Mouse (Mus musculus) fibroblast of lung, adult 2 months (primary cell): ENCODE results near the gene Chid1.

Source experiments
- DNase-seq: peaks from one replicate; pipeline ENCODE4 v3.0.0-alpha.2; 2011; ENCODE audit warnings: low read depth

Chid1 gene

DNA sequence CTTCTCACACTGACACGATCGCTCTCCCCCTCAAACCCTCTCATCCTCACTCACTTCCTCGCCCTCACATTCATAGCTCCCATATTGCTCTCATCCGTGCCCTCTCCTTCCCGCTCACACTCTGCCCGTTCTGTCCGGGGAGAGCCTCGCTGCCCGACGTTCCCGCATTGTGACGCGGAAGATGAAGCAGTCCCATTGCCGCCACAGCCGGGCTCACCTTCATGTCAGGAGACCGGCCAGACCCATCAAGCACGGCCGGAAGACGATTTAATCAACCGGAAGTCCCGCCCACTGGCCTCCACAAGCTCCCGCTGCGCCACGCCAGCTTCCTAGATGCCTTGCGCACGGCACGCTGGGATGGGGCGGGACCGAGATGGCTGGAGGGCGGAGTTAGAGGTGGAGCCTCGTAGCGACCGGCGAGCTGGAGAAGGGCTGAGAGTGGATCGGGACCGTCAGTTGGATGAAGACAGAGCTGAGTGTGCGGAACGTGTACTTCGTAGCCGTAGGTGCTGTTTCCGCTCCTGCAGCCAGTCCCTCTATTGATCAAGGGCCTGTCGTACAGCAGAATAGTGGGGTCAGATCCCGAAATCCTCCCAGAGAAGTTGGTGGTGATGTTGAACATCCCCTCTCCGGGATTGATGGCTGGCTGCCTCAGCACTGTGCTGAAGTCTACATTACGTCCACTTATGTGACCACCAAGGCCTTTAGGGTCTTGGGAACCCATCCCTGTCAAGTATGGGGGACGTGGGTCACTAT lies at the start of gene Chid1:
TSS of gene Chid1 (minus strand) at position 302 of the 756 bp plus-strand sequence.
- peak; percentile 95 for DNase-seq

DNA sequence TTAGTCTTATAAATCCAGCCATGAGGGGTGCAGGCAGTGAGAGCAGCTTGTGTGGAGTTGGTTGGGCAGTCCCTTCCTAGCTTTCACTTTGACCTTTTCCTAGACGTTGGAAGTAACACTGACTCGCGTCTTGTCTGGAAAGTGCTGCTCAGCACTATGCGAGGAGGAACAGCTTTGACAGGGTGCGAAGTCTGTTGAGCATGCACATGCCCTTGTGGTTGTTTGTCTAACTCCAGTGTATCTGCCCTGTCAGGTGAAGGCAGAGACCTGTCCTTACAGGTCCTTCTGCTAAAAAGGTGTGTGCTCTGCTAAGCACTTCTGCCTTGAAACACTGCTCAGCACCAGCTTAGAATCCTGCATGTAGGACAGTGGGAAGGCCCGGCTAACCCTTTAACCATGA lies 49.2 kb upstream of the Chid1 start:
- DNase-seq: no peak

DNA sequence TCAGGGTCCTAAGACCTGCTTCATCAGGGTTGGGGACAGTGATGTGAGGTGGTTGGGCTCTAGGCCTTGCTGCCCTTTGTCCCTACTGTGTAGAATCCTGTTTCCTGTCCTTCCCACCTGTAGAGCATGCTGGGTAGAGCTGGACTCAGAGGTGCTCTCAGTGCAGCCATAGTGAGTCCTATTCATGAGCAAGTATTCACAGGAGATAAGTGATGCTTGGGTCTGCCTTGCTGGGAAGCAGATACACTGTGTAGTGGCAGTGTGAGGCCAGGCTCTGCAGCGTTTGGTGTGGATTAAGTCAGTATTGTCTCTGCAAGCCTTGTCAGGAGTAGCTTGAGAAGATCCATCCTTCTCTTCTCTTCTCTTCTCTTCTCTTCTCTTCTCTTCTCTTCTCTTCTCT lies 46.2 kb upstream of the Chid1 start:
- no peak for DNase-seq

DNA sequence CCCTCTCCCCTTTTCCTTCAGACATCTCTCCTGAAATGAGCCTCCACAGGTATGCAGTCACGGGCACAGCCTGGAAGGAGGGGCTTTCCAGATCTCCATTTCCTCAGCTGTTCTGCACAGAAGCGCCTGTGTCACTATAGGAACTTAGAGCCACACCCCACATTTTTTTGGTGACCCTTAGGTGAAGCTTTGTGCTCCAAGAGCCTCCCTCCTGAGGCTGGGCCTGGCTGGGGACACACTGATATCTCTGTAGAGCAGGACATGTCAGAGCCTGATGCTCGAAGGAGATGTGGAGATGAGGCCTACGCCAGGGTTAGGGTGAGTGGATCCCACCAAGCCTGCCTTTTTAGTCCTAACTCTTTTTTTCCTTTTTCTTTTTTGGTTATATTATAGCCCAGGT lies 45.6 kb upstream of the Chid1 start:
- DNase-seq: no peak

DNA sequence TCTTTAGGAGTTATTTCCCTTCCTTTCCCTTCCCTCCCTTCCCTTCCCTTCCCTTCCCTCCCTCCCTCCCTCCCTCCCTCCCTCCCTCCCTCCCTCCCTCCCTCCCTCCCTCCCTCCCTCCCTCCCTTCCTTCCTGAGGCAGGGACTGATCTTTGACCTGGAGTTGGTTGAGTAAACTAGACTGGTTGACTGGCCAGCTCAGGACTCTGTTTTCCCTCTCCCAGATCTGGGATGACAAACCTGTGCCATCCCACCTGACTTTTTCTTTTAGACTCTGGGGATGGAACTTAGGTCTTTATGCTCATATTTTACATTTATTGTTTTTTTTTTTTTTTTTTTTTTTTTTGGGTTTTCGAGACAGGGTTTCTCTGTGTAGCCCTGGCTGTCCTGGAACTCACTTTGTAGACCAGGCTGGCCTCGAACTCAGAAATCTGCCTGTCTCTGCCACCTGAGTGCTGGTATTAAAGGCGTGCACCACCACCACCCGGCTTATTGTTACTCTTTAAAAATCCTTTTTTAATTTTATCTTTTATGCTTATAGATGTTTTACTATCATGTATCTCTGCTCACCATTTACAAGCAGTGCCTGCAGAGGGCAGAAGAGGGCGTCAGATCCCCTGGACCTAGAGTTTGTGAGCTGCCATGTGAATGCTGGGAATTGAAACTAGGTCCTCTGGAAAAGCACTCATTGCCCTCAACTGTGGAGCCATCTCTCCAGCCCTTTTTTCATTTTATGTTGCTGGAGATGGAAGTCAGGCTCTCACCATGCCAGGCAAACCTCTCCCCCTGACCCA lies 44.6 kb upstream of the Chid1 start:
- DNase-seq: no peak

DNA sequence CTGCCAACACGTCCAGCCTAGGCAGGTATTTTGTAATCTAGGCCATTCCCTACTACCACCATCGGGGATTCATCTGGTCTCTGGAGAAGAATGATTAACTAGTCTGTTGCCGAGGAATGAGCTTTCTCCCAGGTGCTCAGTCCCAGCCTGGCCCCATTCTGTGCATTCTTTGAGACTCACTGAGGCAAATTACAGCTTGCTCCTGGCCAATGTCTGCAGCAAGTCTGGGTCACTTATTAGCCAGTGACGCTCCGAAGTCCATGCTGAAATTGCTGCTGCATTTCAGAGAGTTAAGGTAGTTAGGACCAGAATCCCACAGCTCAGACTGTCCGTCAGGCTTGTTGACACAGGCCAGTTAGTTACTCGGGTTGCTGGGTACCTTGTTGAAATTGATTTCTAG lies 41.7 kb upstream of the Chid1 start:
- DNase-seq: no peak

DNA sequence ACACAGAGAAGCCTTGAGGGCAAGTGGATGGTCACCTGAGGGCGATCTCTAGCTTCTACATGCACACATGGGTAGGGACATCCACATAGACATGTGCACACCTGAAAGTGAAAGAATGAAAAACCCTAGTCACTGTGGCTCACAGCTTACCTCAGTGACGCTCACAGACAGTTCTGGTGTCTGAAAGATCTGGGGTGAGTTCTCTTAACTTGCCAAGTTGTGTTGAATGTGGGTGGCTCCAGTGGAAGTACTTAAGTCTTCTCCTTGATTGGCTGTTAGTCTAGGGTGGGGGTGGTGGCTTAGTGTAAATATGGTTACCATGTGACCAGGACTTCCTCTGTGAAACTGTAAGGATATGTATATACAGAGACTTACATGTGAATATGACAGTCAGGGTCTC lies 39.3 kb upstream of the Chid1 start:
- DNase-seq: no peak

DNA sequence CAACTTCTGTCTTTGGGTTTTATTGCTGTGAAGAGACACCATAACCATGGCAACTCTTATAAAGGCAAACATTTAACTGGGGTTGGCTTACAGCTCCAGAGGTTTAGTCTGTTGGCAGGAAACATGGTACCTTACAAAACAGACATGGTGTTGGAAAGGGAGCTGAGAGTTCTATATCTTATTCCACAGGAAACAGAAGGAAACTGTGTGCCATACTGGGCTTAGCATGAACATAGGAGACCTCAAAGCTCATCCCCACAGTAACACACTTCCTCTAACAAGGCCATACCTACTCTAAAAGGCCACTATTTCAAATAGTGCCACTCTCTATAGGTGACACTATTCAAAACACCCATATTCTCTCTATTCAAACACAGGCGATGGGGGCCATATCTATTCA lies 38.9 kb upstream of the Chid1 start:
- DNase-seq: no peak

DNA sequence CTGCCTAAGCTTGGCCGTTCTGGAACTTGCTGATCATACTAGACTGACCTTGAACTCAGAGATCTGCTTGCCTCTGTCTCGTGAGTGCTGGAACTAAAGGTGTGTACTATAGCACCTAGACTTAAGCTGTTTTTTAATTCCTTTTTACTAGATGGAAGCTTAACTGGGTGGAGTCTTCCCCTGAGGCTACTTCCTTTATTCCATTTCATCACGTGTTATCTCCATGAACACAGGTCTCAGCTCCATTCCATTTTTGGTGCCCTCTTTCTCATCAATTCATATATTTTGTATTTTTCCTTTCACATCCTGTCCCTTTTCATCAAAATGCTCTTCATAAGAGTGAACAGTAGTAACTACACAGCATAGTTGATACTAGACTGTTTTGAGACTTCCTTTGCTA lies 38.1 kb upstream of the Chid1 start:
- DNase-seq: no peak

DNA sequence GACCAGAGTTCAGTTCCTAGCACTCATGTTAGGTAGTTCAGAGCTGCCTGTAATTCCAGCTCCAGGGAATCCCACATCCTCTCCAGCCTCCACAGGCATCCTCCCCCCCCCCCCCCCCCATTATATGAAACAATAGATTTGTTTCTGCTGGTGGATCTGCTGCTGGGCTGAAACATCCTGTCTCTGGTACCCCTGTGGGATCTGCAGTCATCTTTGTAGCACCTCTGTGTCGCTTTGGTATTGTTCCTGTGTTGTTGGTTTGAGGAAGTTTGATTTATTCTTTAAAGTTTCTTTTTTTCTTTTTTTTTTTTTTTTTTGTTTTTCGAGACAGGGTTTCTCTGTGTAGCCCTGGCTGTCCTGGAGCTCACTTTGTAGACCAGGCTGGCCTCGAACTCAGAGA lies 35.8 kb upstream of the Chid1 start:
- DNase-seq: no peak

DNA sequence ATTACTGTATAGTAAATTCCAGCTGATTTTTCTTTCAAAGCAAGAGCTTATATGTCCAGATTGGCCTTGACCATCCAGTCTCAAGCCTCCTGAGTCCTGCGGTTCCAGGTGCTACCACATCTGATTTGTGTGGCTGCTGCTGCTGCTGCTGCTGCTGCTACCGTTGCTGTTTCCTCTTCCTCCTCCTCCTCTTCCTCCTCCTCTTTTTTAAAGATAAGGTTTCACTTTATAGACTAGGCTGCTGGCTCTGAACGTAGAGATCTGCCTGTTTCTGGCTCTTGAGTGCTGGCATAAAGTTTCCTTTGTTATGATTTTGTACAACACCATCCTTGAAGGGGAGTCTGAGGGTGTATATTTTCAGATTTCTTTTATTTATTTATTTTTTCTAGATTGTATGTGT lies 34.4 kb upstream of the Chid1 start:
- DNase-seq: no peak

DNA sequence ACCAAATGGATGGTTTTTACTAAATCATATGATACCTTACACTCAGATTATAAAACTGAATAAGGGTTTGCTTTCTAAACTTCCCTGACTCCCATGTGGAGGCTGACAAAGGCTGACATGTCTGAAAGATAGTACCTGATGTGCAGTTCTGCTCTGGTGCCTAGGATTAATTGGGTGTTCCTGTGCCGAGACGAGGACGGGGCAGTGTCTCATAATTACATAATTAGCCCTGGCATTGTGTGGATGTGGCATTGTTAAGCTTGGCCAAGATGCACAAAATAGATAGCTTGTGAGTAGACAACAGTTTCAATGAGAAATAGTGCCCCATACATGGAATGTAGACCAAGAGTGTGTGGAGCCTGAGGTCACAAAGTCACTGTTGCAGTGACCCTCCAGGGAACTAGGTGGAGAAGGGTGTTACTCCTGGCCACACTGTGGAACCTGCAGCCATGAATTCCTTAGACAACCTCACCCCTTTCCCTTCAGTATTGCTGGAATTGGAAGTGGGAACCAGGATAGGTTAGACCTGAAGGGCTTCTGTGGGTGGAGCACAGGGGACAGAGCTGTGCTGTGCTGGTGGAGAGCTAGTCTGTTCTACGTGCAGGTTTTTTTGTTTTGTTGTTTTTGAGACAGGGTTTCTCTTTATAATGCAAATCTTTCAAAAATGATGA lies 31.1 kb upstream of the Chid1 start:
- no peak for DNase-seq

DNA sequence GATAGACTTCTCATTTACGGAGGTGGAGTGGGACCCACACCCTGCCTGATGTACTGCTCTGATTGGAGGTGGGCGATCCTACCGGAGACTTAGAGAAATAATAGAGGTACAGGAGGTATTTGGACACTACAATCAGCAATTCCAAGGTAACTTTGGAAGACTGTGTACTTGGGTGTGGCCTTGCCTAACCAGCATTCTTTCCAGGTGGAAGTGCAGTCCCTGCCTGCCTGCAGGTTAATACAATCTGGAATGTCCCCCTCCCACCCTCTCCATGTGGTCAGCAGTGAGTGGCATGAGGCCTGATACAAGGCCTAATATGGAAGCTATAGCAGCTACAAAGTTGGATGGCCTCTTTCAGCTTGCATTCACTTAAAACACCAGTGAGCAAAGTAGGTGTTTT lies 30.3 kb upstream of the Chid1 start:
- no peak for DNase-seq

DNA sequence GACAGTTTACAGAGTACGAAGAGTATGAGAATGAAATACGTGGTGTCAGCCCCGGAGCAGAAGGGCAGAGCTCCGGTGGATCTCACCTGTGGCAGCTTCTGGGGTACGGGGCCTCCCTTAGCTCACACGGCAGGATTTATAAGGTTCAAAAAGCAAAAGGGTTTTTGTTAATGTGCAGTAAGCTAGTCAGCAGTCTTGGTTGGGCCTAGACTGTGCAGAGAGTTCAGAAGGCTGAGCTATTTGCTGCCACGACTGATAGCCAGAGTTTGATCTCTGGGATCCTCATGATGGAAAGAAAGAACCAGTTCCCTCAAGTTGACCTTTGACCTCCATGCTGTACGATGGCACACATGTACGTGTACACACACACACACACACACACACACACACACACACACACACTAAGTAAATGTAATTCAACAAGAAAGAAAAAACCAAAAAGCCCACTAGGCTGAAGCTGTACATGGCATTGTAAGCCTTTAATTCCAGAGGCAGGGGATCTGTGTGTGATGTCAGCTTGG lies 29.7 kb upstream of the Chid1 start:
- no peak for DNase-seq

DNA sequence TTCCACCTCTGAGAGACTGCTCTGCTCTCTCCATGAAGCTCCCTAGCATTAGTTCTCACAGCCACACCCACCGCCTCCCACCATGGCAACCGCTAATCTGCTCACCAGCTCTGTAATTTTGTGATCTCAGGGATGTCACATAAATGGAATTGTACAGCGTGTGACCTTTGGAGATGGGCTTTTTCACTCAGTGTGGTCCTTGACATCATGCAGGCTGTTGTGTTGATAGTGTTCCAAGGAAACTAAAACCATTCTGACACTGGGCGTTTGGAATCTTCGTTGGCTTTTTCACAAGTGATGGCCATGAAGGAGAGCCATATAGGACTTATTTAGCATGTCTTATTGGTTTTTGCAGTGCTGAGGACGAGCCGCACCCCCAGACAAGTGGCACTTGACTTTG lies 26.9 kb upstream of the Chid1 start:
- DNase-seq: no peak

DNA sequence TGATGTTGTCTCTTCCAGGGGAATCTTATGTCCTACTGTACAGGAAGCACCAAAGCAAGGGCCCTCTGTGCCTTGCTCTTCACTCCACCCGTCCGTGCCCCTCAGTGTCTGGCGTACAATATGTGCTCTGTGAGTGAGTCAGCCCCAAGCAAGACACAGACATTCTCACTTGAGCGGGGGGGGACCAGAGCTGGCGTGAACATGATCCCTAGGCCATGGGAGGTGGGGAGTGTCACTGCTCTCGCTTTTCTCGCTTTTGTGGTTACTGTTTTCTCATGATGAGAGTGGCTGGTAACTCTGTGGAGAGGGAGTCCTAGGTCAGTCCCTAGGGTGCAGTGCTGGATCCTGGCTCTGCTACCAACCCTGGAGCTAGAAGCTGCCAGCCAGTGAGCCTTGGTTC lies 24.9 kb upstream of the Chid1 start:
- DNase-seq: peak; percentile 81

DNA sequence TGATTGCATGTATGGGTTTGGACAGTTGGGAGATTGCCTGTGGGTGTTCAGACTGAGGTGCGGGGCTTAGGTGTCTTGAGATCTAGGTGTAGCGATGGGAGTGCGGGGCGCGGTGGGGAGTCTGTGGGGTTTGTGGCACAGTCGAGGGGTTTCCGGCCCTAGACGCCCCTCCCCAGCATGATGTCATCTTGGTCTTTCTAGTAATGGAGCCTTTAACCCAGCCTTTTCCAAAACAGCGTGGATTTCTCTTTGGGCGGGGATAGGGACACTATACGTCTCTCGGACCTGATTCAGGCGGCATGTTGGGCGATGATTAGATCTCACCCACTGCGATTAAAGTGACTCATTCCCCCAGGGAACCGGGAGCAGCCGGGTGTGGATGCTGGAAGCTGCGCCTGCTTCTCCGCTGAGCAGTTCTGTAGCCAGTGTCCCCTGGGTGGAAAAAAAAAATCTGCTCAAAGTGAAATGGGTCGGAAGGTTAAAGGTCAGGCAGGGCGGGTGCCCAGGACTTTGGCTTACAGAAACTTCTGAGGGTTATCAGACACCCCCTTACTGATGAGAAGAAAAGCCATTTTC lies 23.3 kb upstream of the Chid1 start:
- DNase-seq: no peak

DNA sequence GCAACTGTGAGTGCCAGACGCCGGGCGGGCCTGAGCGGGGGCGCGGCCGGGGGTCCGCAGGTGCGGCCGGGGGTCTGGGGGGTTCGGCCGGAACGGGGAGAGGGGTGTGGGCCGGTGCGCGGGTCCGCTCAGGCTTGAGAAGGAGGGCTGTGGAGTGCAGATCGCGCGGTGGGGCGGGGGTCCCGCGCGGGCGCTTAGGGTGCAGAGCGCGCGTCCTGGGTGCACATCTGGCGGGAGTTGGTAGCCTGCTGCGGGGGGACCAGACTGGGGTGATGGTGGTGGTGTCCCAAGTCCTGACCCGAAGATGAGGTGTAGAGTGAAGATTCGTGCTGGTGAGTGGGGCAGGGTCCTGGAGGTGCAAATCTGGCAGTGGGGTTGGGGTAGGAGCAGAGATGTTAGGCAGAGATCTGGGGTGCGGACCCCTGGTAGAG lies 22.8 kb upstream of the Chid1 start:
- DNase-seq: no peak

DNA sequence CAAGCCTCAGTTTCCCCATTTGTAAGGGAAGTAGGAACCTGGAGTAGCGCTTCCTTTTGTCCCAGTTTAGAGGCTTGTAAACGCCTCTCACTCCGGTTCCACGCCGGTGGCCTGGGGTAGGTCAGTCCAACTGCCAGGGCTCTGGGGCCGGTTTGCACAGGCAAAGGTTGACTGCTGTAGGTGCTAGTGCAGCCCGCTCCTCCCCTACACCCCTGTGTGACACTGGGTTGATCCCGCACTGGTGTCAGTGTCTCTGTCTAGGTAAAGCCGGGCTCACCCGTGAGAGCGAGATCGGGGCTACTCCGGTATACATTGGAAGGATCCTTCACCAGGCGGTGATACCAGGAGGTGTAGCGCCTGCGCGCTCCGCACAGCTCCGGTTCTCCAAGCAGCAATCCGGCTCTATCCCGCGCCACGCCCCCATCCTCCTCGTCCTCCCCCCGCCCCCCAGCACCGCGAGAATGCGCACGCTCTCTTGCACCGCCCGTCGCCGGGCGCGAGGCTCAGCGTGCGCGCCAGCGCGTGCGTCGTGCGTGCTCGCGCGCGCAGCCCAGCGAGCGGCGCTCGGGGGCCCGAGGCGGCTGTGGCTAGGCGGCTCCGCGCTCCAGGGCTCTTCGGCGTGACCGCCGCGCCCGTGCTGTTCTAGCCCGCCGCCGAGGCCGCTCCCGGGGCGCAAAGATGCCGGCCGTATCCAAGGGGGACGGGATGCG lies 22.2 kb upstream of the Chid1 start, which contains the start of gene Ap2a2:
TSS of gene Ap2a2 (plus strand) at position 492 of the 710 bp plus-strand sequence.
- DNase-seq: peak; percentile 84

DNA sequence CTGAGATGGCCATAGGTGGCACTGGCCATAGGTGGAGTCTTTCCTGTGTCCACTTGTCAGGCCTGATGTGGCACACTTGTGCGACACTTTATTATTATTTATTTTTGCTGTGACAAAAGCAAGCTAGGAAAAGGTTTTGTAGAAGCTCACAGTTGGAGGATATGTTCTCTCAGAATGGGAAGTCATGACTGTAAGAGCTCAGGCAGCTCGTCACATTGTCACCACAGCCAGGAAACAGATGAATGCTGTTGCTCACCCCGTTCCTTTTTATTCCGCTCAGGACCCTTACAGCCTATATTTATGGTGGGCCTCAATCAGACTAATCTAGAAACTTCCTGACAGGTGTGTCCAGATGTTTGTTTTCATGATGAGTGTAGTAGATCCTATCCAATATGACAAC lies 20.8 kb upstream of the Chid1 start:
- DNase-seq: no peak

DNA sequence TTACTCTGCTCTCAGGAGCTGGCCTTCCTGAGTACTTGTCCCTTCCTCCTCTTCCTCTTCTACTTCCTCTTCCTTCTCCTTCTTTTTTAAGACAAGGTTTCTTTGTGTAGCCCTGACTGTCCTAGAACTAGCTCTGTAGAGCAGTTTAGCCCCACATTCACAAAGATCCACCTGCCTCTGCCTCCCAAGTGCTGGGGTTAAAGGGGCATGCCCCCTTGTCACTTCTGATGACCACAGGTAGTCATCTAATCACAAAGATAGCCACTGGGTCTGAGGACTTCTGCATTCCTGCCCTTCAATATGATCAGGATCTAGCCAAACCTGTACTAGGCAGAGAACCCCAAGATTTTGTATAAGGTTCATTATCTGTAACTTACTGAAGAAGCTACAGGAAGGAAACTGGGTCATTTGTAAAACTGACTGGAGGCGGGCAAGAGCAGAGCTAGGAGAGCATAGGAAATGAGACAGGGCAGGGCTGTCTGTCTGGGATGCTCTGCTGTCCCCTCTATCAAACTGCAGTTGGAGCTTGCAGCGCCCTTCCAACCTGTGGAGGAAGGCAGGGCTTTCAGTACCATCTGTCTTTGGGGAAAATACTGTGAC lies 20.2 kb upstream of the Chid1 start:
- DNase-seq: no peak
